Mouse (Mus musculus): Measurements from ENCODE around the gene Tnfsf18. TPM values are rescaled to one million over a fixed set of nuclear protein-coding genes. Genes with fewer than 3 reads are reported as not detected.

Tnfsf18 gene
- polyA plus RNA-seq, 1 experiment from 2014 or later, result not detected

GRCm38 (mm10) chr1:161491766-161492165 is 2.7 kb upstream of the Tnfsf18 start:
- no peaks in the 10 kb centered on the region for H3K27me3 ChIP-seq (ENCODE audit: control insufficient read depth, insufficient read depth, low read length)
- no peak overlapping the region for H3K4me3 ChIP-seq (ENCODE audit: low read depth, low read length)
- no peaks in the 10 kb centered on the region for H3K36me3 ChIP-seq (ENCODE audit: control insufficient read depth, insufficient read depth, low read length)
- WGBS, result 90% methylated on average over 7 of the region's 7 CpGs
- no peaks in the 10 kb centered on the region for H3K9me3 ChIP-seq (ENCODE audit: control insufficient read depth, low read length)
- H3K9ac ChIP-seq (ENCODE audit: low read length), result no peak overlapping the region
- no peak overlapping the region for H3K4me2 ChIP-seq (ENCODE audit: low read depth, severe bottlenecking)
- no peaks in the 10 kb centered on the region for H3K4me1 ChIP-seq (ENCODE audit: control insufficient read depth, insufficient read depth, low read length)
- no peak overlapping the region for H3K27ac ChIP-seq (replicated peaks; ENCODE audit: low read depth, low read length)
- no peak for DNase-seq (ENCODE audit: low spot score)
- no peak for ATAC-seq (ENCODE audit: insufficient number of reproducible peaks, low FRiP score, low TSS enrichment, low read depth)

DNA sequence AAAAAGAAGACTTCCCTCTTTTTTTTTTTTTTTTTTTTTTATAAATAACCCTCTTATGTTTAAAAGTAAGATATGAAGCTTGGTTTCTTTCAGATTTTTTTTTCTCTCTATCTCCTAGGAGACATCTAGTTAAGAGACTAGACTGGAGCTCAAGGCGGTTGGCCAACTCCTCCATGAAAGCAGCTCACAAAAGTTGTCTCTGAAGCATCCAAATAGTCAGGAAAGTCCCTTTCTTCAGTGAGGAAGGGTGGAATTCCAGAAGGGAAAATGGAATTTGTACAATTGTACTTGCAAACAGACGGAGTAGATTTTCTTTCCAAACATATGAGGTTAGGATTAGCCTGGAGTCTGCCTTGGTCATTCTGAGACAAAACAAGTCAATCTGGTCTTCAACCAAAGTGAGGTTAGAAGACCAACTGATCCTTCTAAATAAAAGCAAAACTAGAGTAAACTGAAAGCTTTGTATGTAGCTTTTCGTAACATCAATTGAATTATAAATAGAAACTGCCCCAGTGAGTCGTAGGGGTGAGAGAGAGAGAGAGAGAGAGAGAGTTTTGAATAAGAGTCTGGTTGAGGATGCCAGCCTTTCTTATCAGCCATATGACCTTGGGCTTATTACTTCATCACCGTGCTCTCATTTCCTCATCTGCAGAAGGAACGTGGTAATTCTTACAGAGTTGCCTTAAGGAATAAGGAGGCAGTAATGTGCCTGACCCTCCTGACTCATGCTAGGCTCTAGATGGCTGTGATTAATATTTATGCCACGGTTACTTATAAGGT is 2.6 kb downstream of the Tnfsf18 start:
- Histone ChIP-seq H3K9me3 (ENCODE audit: control insufficient read depth, low read length) (no peaks in the 10 kb centered on the region), H3K4me3 (ENCODE audit: low read depth, low read length) (no peak overlapping the region), H3K27ac (replicated peaks; ENCODE audit: low read depth, low read length) (no peak overlapping the region), H3K9ac (ENCODE audit: low read length) (no peak overlapping the region), H3K4me2 (ENCODE audit: low read depth, severe bottlenecking) (no peak overlapping the region), H3K27me3 (ENCODE audit: control insufficient read depth, insufficient read depth, low read length) (no peaks in the 10 kb centered on the region), H3K4me1 (ENCODE audit: control insufficient read depth, insufficient read depth, low read length) (no peaks in the 10 kb centered on the region), H3K36me3 (ENCODE audit: control insufficient read depth, insufficient read depth, low read length) (no peaks in the 10 kb centered on the region)
- DNase-seq (ENCODE audit: low spot score), result no peak
- WGBS, result 78% methylated on average over 7 of the region's 7 CpGs
- ATAC-seq (ENCODE audit: insufficient number of reproducible peaks, low FRiP score, low TSS enrichment, low read depth), result no peak

GRCm38 (mm10) chr1:161500114-161500810 is 5.8 kb downstream of the Tnfsf18 start:
- Histone ChIP-seq H3K27ac (replicated peaks; ENCODE audit: low read depth, low read length) (no peak overlapping the region), H3K4me2 (ENCODE audit: low read depth, severe bottlenecking) (no peak overlapping the region), H3K36me3 (ENCODE audit: control insufficient read depth, insufficient read depth, low read length) (no peaks in the 10 kb centered on the region), H3K4me1 (ENCODE audit: control insufficient read depth, insufficient read depth, low read length) (no peaks in the 10 kb centered on the region), H3K9me3 (ENCODE audit: control insufficient read depth, low read length) (no peaks in the 10 kb centered on the region), H3K27me3 (ENCODE audit: control insufficient read depth, insufficient read depth, low read length) (no peaks in the 10 kb centered on the region), H3K4me3 (ENCODE audit: low read depth, low read length) (no peak overlapping the region), H3K9ac (ENCODE audit: low read length) (no peak overlapping the region)
- DNase-seq (ENCODE audit: low spot score), result no peak
- WGBS, result 86% methylated on average over 6 of the region's 6 CpGs
- ATAC-seq (ENCODE audit: insufficient number of reproducible peaks, low FRiP score, low TSS enrichment, low read depth), result no peak

DNA sequence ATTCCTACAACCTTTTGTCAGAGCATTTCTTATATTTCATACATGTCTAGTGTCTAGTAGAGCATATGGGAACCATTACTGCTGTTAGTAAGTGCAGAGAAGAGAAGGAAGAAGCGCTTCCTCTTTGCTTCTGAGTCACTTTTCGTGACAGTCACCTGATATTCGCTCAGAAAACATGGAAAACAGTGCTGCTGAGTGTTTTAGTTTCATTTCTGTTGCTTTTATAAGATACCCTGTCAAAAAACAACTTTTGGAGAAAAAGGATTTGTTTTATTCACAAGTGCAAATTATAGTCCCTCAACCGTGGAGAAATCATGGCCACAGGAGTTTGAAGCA is 6.3 kb downstream of the Tnfsf18 start:
- no peak overlapping the region for H3K27ac ChIP-seq (replicated peaks; ENCODE audit: low read depth, low read length)
- 82% methylated on average over 4 of the region's 4 CpGs for WGBS
- H3K9me3 ChIP-seq (ENCODE audit: control insufficient read depth, low read length), result no peaks in the 10 kb centered on the region
- no peak overlapping the region for H3K4me3 ChIP-seq (ENCODE audit: low read depth, low read length)
- no peaks in the 10 kb centered on the region for H3K36me3 ChIP-seq (ENCODE audit: control insufficient read depth, insufficient read depth, low read length)
- no peak overlapping the region for H3K4me2 ChIP-seq (ENCODE audit: low read depth, severe bottlenecking)
- no peaks in the 10 kb centered on the region for H3K4me1 ChIP-seq (ENCODE audit: control insufficient read depth, insufficient read depth, low read length)
- no peaks in the 10 kb centered on the region for H3K27me3 ChIP-seq (ENCODE audit: control insufficient read depth, insufficient read depth, low read length)
- DNase-seq (ENCODE audit: low spot score) (no peak), ATAC-seq (ENCODE audit: insufficient number of reproducible peaks, low FRiP score, low TSS enrichment, low read depth) (no peak)
- H3K9ac ChIP-seq (ENCODE audit: low read length), result no peak overlapping the region

DNA sequence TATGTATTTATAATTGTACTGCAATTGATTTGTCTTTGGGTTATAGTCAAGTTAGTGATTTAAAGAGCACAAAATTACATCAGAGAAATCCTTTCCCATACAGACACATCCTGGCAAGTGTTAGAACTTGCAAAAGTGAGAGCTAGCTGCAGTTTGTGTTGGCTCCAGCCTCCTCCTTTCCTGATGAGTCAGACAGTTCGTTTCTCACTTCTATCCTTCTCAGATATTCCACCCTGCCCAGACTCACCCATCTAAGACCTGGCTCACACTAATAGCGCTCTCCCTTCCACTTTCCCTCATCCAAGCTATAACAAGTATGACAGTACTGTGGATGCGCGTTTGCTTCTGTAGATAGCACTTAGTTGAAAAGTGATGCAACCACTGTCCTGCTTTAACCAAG is 11.9 kb downstream of the Tnfsf18 start:
- H3K36me3 ChIP-seq (ENCODE audit: control insufficient read depth, insufficient read depth, low read length), result no peaks in the 10 kb centered on the region
- 87% methylated on average over 4 of the region's 4 CpGs for WGBS
- H3K4me3 ChIP-seq (ENCODE audit: low read depth, low read length), result no peak overlapping the region
- ATAC-seq (ENCODE audit: insufficient number of reproducible peaks, low FRiP score, low TSS enrichment, low read depth) (no peak), DNase-seq (ENCODE audit: low spot score) (no peak)
- no peaks in the 10 kb centered on the region for H3K4me1 ChIP-seq (ENCODE audit: control insufficient read depth, insufficient read depth, low read length)
- no peaks in the 10 kb centered on the region for H3K27me3 ChIP-seq (ENCODE audit: control insufficient read depth, insufficient read depth, low read length)
- no peak overlapping the region for H3K4me2 ChIP-seq (ENCODE audit: low read depth, severe bottlenecking)
- H3K9me3 ChIP-seq (ENCODE audit: control insufficient read depth, low read length), result no peaks in the 10 kb centered on the region
- no peak overlapping the region for H3K9ac ChIP-seq (ENCODE audit: low read length)
- H3K27ac ChIP-seq (replicated peaks; ENCODE audit: low read depth, low read length), result no peak overlapping the region

DNA sequence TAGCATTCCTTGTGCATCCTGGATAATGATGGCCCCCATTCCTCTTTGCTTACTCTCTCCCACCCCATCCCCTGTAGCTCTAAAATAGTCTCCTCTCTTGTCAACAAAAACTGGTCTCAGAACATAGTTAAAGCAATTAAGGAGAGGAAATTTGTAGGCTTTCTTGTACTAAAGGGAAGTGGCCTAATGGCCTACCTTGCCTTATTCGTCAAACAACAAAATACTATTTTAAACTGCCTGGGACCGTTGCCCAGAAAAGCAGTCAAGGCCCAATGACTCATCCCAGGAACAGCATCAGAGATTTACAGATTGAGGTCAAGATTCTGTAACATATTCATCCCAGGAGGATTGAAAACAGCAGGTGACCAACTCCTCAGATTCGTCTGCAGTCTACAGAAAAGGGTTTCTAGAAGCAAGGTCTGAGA is 13.2 kb downstream of the Tnfsf18 start:
- Histone ChIP-seq H3K36me3 (ENCODE audit: control insufficient read depth, insufficient read depth, low read length) (no peaks in the 10 kb centered on the region), H3K9ac (ENCODE audit: low read length) (no peak overlapping the region), H3K27ac (replicated peaks; ENCODE audit: low read depth, low read length) (no peak overlapping the region), H3K4me2 (ENCODE audit: low read depth, severe bottlenecking) (no peak overlapping the region), H3K4me1 (ENCODE audit: control insufficient read depth, insufficient read depth, low read length) (no peaks in the 10 kb centered on the region), H3K27me3 (ENCODE audit: control insufficient read depth, insufficient read depth, low read length) (no peaks in the 10 kb centered on the region), H3K9me3 (ENCODE audit: control insufficient read depth, low read length) (no peaks in the 10 kb centered on the region), H3K4me3 (ENCODE audit: low read depth, low read length) (no peak overlapping the region)
- DNase-seq (ENCODE audit: low spot score), result no peak
- WGBS, result 68% methylated on average over 3 of the region's 3 CpGs
- no peak for ATAC-seq (ENCODE audit: insufficient number of reproducible peaks, low FRiP score, low TSS enrichment, low read depth)

- no peak overlapping the region for H3K27ac ChIP-seq (replicated peaks; ENCODE audit: low read depth, low read length)
- H3K9ac ChIP-seq (ENCODE audit: low read length), result no peak overlapping the region
- DNase-seq (ENCODE audit: low spot score) (no peak), ATAC-seq (ENCODE audit: insufficient number of reproducible peaks, low FRiP score, low TSS enrichment, low read depth) (no peak)
- no peaks in the 10 kb centered on the region for H3K36me3 ChIP-seq (ENCODE audit: control insufficient read depth, insufficient read depth, low read length)
- WGBS, result 86% methylated on average over 3 of the region's 3 CpGs
- H3K9me3 ChIP-seq (ENCODE audit: control insufficient read depth, low read length), result no peaks in the 10 kb centered on the region
- H3K4me3 ChIP-seq (ENCODE audit: low read depth, low read length), result no peak overlapping the region
- no peaks in the 10 kb centered on the region for H3K27me3 ChIP-seq (ENCODE audit: control insufficient read depth, insufficient read depth, low read length)
- no peak overlapping the region for H3K4me2 ChIP-seq (ENCODE audit: low read depth, severe bottlenecking)
- no peaks in the 10 kb centered on the region for H3K4me1 ChIP-seq (ENCODE audit: control insufficient read depth, insufficient read depth, low read length)
These were observed 22.9 kb downstream of the Tnfsf18 start for GRCm38 (mm10) chr1:161517355-161517754.

DNA sequence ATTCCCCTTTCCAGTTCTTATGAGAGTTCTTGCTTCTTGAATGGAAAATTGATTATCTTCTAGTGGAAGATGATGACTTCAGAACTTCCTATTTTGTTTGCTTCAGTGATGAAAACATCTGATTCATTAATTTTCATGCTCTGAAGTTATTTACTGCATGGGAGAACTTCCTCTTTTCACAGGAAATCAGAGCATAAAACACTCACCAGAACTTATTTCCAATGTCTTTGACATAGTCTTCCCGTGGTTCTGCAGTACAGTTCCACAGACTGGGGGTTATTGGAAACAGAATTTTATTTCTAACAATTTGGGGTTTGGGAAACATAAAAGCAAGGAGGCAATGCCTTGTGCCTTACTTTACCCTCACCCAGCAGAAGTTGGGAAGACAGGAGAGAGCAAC is 25.8 kb downstream of the Tnfsf18 start:
- Histone ChIP-seq H3K9ac (ENCODE audit: low read length) (no peak overlapping the region), H3K36me3 (ENCODE audit: control insufficient read depth, insufficient read depth, low read length) (no peaks in the 10 kb centered on the region), H3K4me3 (ENCODE audit: low read depth, low read length) (no peak overlapping the region), H3K27ac (replicated peaks; ENCODE audit: low read depth, low read length) (no peak overlapping the region), H3K9me3 (ENCODE audit: control insufficient read depth, low read length) (no peaks in the 10 kb centered on the region), H3K27me3 (ENCODE audit: control insufficient read depth, insufficient read depth, low read length) (no peaks in the 10 kb centered on the region), H3K4me1 (ENCODE audit: control insufficient read depth, insufficient read depth, low read length) (no peaks in the 10 kb centered on the region), H3K4me2 (ENCODE audit: low read depth, severe bottlenecking) (no peak overlapping the region)
- DNase-seq (ENCODE audit: low spot score), result no peak
- WGBS, result 62% methylated on average over 1 of the region's 1 CpGs
- no peak for ATAC-seq (ENCODE audit: insufficient number of reproducible peaks, low FRiP score, low TSS enrichment, low read depth)

Data from limb, embryonic 11.5 days (tissue).